Mouse (Mus musculus) heart, embryonic 16.5 days (tissue): ENCODE results near the gene Flrt1. TPM values are rescaled to one million over a fixed set of nuclear protein-coding genes. Genes with fewer than 3 reads are reported as not detected.

ENCODE experiments used
- ATAC-seq: fragments of 200-750 bp; cut with Nextera tagmentation; replicated peaks from 2 replicates; pipeline ENCODE4 v1.8.0; 2017; ENCODE audit warnings: moderate number of reproducible peaks; ENCODE audit not compliant: insufficient read depth, low FRiP score; ENCODE audit errors: extremely low read depth
- H3K27ac ChIP-seq: fragments of 300-500 bp; sonication (generic); 2 replicates; pipeline ENCODE4 v1.5.1; 2014; ENCODE audit warnings: mild to moderate bottlenecking, low read length, control low read depth, moderate library complexity
- H3K27me3 ChIP-seq: fragments of 300-500 bp; sonication (generic); 2 replicates; pipeline ENCODE4 v1.6.1; 2014; ENCODE audit warnings: low read length, mixed read lengths; ENCODE audit not compliant: control insufficient read depth, insufficient read depth
- H3K36me3 ChIP-seq: fragments of 300-500 bp; sonication (generic); 2 replicates; pipeline ENCODE4 v1.6.1; 2014; ENCODE audit not compliant: control insufficient read depth, insufficient read depth
- H3K4me1 ChIP-seq: fragments of 300-500 bp; sonication (generic); 2 replicates; pipeline ENCODE4 v1.6.1; 2014; ENCODE audit warnings: low read length, mixed read lengths; ENCODE audit not compliant: control insufficient read depth, insufficient read depth
- H3K4me2 ChIP-seq: fragments of 300-500 bp; sonication (generic); 2 replicates; pipeline ENCODE4 v1.6.1; 2014; ENCODE audit warnings: low read depth, mild to moderate bottlenecking, control low read depth, low read length
- H3K4me3 ChIP-seq: fragments of 300-500 bp; sonication (generic); 2 replicates; pipeline ENCODE4 v1.5.1; 2014; ENCODE audit warnings: mild to moderate bottlenecking, control low read depth, low read length
- H3K9ac ChIP-seq: fragments of 300-500 bp; sonication (generic); 2 replicates; pipeline ENCODE4 v1.6.1; 2014; ENCODE audit warnings: low read length, control low read depth
- H3K9me3 ChIP-seq: fragments of 300-500 bp; sonication (generic); replicated peaks from 2 replicates; pipeline ENCODE4 v1.6.1; 2016; ENCODE audit warnings: low read length; ENCODE audit not compliant: control insufficient read depth
- WGBS: fragments of 180-500 bp; shearing (Covaris S2); extraction: QIAGEN DNeasy Blood & Tissue Kit; methylation state at CpG from one replicate; pipeline ENCODE4 v1.1.7; 2014; 5-methylcytosine and 5-hydroxymethylcytosine counted together
- polyA plus RNA-seq: library from polyadenylated mRNA; unstranded; fragments of >200 nt; fragmentation: Nextera tagmentation; extraction: Ambion mirVana; gene quantifications from 2 replicates; pipeline ENCODE4 v1.2.1, GENCODE M21; 2015

The Flrt1 gene
- polyA plus RNA-seq, 1 experiment from 2014 or later: 1.9 TPM

DNA sequence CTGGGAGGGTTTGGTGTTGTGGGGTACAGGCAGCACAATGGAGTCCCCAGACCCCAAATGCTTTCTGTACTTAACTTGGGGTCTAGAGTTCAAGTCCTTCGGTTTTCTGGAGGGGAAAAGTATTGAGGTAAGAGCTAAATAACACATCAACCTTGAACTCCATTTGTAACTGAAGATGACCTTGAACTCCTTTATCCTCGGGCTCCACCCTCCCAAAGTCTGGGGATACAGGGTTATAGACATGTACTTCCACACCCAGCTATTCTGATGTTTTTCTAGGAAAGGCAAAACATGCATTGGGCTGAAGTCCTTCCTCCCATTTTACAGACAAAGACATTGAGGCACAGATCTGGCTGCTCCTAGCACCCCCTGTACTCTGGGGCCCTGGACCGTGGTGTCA is 38.9 kb upstream of the Flrt1 start:
- Histone ChIP-seq H3K4me1 (peaks cover 38% of the 10 kb centered on the region), H3K36me3 (no peaks in the 10 kb centered on the region), H3K9ac (0 out of 2 replicates have a peak overlapping the region, but pooled peaks have one; percentile 1), H3K4me3 (peak overlapping the region; percentile 52; the same call in 1 of the 2 replicates), H3K9me3 (no peaks in the 10 kb centered on the region), H3K27ac (no peak overlapping the region), H3K27me3 (peaks cover 5% of the 10 kb centered on the region; the same call in 1 of the 2 replicates), H3K4me2 (peak overlapping the region; percentile 81)
- ATAC-seq: no peak
- WGBS: 71% methylated on average over 3 of the region's 3 CpGs

DNA sequence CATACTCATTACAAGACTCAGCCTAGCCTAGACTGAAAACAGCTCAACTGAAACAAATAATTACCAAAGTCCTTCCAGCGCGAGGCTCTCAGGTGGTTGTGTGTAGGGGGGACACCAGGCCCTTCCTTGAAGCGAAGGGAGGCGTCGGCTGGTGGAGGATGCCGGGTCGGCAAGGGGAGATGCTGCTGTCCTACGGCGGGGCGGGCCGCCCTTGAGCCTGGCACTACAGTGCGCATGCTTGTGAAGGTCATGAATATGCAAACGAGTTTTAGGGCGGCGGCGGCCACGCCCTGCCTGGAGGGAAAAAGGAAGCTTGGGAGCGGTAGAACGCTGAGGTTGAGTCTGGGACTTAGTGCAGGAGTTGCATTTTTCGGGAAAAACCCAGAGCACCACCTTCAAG is 38.3 kb upstream of the Flrt1 start:
- H3K27me3 ChIP-seq: peaks cover 5% of the 10 kb centered on the region; the same call in 1 of the 2 replicates

DNA sequence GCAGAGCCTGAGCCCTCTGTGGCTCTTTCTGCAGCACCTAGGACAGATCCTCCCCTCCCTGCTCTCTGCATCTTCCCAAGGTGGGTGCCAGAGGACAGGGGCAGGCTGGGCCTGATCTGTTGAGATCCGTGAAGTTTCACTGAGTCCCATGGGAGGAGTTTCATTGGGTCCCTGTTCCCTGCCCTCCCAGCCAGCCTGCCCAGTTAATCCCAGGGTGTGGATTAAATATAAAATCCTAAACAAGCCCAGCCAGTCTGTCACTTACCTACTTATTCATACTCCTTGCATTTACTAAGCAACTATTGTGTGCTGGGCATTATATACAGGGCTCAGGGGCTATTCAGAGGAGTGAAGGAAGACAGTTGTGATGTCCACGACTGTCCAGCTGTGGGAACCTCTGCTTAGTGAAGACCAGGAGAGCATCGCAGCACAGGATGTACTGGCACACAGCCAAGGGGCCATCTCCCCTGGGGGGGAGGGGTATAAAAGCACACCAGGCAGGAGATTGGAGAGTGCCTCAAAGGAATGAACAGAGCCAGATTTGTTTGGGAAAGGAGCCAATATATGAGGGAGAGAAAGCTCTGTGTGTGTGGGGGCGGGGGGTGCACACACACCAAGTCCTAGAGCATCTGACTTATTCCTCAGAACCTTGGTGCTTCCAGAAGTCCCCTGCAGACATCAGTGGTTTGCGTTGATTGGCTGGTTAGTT is 36.8 kb upstream of the Flrt1 start:
- H3K9ac ChIP-seq: no peak overlapping the region
- H3K27me3 ChIP-seq: peaks cover 5% of the 10 kb centered on the region; the same call in 1 of the 2 replicates
- 32% methylated on average over 5 of the region's 5 CpGs for WGBS
- H3K4me2 ChIP-seq: no peak overlapping the region
- H3K4me3 ChIP-seq: no peak overlapping the region
- ATAC-seq: no peak
- peaks cover 38% of the 10 kb centered on the region for H3K4me1 ChIP-seq
- no peaks in the 10 kb centered on the region for H3K9me3 ChIP-seq
- H3K36me3 ChIP-seq: no peaks in the 10 kb centered on the region
- H3K27ac ChIP-seq: peak overlapping the region; percentile 9; the same call in 1 of the 2 replicates

More for the DNA sequence above, 38.3 kb upstream of the Flrt1 start:
- Histone ChIP-seq H3K27ac (peak overlapping the region; percentile 55), H3K36me3 (no peaks in the 10 kb centered on the region), H3K4me3 (peak overlapping the region; percentile 52), H3K9me3 (no peaks in the 10 kb centered on the region), H3K4me2 (peak overlapping the region; percentile 81), H3K4me1 (peaks cover 38% of the 10 kb centered on the region), H3K9ac (peak overlapping the region; percentile 77)
- ATAC-seq: peak; percentile 65
- WGBS: 1% methylated on average over 20 of the region's 20 CpGs

DNA sequence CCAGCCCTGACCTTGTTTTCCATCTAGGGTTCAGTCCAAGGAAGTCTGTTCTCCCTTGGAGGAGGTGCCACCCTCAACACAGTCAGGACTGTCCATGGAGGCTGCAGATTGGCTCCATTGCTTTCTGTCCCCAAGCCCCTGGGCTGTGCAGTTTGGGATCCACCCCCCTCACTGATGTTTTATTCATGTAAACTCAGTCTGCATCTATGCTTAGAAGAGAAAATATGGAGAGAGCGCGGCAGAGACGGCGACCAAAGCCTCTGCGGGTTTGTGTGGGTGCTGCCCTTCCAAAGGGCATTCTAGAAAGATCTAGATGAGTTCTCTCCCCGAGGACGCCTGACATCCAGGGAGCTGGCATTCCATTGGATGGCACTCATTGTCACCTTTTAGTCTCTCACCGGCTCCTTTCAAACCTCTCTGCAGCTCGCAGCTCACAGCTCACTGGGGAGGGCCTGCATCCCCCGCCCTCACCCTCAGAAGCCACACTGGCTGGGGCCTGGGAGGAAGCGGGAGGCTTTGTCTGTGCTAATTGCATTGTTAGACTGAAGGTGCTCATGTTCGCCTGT is 35.4 kb upstream of the Flrt1 start:
- no peak overlapping the region for H3K27ac ChIP-seq
- no peak for ATAC-seq
- 55% methylated on average over 12 of the region's 12 CpGs for WGBS

DNA sequence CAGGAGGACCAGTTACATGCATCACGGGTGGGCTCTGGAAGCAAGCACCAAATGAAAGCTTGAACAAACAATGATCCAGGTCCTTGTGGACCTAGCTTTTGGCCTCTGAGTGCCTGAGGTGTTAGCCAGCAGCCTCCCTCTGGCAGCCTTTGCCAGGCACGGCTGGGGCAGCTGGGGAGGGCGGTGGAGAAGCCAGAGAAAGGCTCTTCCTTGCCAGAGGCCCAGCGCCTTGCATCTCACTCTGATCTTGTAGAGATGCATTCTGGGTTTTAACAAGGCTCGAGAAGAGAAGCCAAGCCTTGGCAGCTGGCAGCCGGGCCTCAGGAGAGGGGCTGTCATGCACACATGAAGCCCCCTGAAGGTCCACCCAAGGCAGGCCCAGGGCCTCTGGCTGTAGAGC is 34.8 kb upstream of the Flrt1 start:
- ATAC-seq: no peak
- Histone ChIP-seq H3K4me1 (peaks cover 57% of the 10 kb centered on the region), H3K9me3 (no peaks in the 10 kb centered on the region), H3K9ac (no peak overlapping the region), H3K4me2 (no peak overlapping the region), H3K4me3 (no peak overlapping the region), H3K27me3 (peaks cover 7% of the 10 kb centered on the region; the same call in 1 of the 2 replicates), H3K27ac (no peak overlapping the region), H3K36me3 (no peaks in the 10 kb centered on the region)
- 67% methylated on average over 6 of the region's 6 CpGs for WGBS

More for the DNA sequence above, 35.4 kb upstream of the Flrt1 start:
- H3K4me3 ChIP-seq: no peak overlapping the region
- H3K9ac ChIP-seq: no peak overlapping the region
- peaks cover 10% of the 10 kb centered on the region; the same call in 1 of the 2 replicates for H3K27me3 ChIP-seq
- H3K4me1 ChIP-seq: peaks cover 52% of the 10 kb centered on the region
- H3K4me2 ChIP-seq: no peak overlapping the region
- H3K36me3 ChIP-seq: no peaks in the 10 kb centered on the region
- no peaks in the 10 kb centered on the region for H3K9me3 ChIP-seq

DNA sequence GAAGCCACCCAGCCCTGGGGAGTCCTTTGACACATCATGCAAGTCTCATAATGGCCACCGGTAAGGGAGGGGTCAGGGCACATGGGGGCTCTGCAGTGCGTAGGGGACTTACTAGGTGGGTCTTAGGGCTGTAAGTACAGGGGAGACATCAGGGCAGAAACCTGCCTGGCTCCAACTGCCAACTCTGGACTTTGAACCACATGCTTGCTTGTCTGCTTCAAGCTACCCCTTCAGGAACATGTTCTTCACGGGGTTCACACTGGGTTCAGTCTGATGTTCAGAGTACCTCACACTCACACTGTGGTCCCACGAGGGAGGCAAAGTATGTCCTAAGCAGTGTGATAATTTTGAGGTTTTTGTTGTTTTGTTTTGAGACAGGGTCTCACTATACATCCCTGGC is 33.8 kb upstream of the Flrt1 start:
- H3K9ac ChIP-seq: no peak overlapping the region
- no peaks in the 10 kb centered on the region for H3K9me3 ChIP-seq
- H3K4me2 ChIP-seq: no peak overlapping the region
- no peak overlapping the region for H3K4me3 ChIP-seq
- no peak for ATAC-seq
- H3K27me3 ChIP-seq: peaks cover 4% of the 10 kb centered on the region; the same call in 1 of the 2 replicates
- no peaks in the 10 kb centered on the region for H3K36me3 ChIP-seq
- 65% methylated on average over 4 of the region's 4 CpGs for WGBS
- H3K27ac ChIP-seq: no peak overlapping the region
- H3K4me1 ChIP-seq: peaks cover 65% of the 10 kb centered on the region

DNA sequence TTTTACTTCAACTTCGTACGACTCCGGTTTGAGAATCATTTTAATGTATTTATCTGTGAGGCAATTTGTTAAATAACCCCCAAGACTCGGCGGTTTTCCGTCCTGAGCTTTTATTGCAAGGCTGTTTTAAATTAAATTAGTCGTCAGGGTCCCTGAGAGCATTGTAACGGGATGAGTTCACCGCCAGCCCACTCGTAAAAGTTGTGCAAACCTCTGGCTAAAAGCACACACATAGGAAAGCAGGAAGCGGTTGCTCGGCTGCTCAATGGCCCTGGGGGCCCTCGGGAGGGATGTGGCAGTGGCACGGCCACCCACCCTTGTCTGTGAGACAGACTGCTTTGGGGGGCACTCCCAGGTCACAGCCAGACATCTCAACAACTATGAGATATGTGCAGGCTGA is 32.8 kb upstream of the Flrt1 start:
- WGBS: 71% methylated on average over 14 of the region's 14 CpGs
- Histone ChIP-seq H3K36me3 (no peaks in the 10 kb centered on the region), H3K4me2 (no peak overlapping the region), H3K4me1 (peaks cover 63% of the 10 kb centered on the region), H3K9me3 (no peaks in the 10 kb centered on the region), H3K27ac (no peak overlapping the region), H3K9ac (no peak overlapping the region), H3K4me3 (no peak overlapping the region), H3K27me3 (peaks cover 4% of the 10 kb centered on the region; the same call in 1 of the 2 replicates)
- no peak for ATAC-seq

DNA sequence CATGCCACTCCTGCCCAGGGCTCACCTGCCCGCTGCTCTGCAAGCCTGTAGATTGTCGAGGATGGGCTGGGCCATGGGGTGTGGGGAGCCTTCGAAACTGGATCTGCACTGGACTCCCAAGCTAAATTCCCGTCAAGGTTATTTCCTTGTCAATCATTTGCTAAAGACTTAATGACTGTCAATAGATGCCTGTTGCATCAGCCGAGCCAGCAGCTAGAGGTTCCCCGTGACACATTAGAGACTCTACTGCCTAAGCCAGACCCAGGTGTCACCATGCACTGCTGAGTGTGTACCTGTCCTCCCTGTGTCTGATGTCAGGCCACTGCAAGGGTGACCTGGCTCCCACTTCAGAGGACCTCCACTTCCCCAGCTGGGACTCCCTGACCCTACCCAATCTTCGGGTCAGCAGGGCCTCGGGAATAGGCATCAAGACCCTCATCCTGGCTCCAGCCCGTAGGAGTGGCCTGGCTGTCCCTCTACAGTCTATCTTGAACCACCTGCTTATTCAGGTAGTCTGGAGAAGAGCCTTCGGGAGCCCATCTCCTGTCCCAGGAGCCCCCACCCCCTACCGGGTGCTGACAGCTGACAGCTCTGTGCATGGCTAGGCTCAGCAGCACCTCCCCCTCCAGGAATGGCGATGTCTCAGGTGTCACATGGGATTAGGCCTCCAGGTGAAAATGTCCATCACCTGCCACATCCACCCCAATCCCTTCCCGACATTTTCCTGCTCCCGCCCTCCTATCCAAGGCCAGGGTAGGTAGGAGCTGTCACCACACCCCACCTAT is 31.4 kb upstream of the Flrt1 start:
- Histone ChIP-seq H3K4me1 (peaks cover 54% of the 10 kb centered on the region), H3K27ac (peak overlapping the region; percentile 85), H3K9me3 (no peaks in the 10 kb centered on the region), H3K4me3 (no peak overlapping the region), H3K4me2 (no peak overlapping the region), H3K9ac (peak overlapping the region; percentile 37), H3K27me3 (peaks cover 4% of the 10 kb centered on the region; the same call in 1 of the 2 replicates), H3K36me3 (no peaks in the 10 kb centered on the region)
- WGBS: 40% methylated on average over 14 of the region's 14 CpGs
- ATAC-seq: no peak
